Mouse (Mus musculus) embryonic facial prominence, embryonic 12.5 days (tissue): ENCODE measurements around the gene Armc9. TPM values are rescaled to one million over a fixed set of nuclear protein-coding genes. Genes with fewer than 3 reads are reported as not detected.

ENCODE experiments used
- ATAC-seq: fragments of 200-750 bp; cut with Nextera tagmentation; 2 replicates; pipeline ENCODE4 v1.8.0; 2017; ENCODE audit not compliant: insufficient number of reproducible peaks, insufficient read depth, low FRiP score, low TSS enrichment
- H3K27ac ChIP-seq: fragments of 300-500 bp; sonication (generic); 2 replicates; pipeline ENCODE4 v1.5.1; 2016; ENCODE audit warnings: mild to moderate bottlenecking
- H3K27me3 ChIP-seq: fragments of 300-500 bp; sonication (generic); 2 replicates; pipeline ENCODE4 v1.6.1; 2016; ENCODE audit warnings: mild to moderate bottlenecking, moderate library complexity
- H3K36me3 ChIP-seq: fragments of 300-500 bp; sonication (generic); 2 replicates; pipeline ENCODE4 v1.6.1; 2016; ENCODE audit warnings: mild to moderate bottlenecking
- H3K4me1 ChIP-seq: fragments of 300-500 bp; sonication (generic); 2 replicates; pipeline ENCODE4 v1.6.1; 2016
- H3K4me2 ChIP-seq: fragments of 300-500 bp; sonication (generic); replicated peaks from 2 replicates; pipeline ENCODE4 v1.6.1; 2016; ENCODE audit warnings: mild to moderate bottlenecking, moderate library complexity
- H3K4me3 ChIP-seq: fragments of 300-500 bp; sonication (generic); 2 replicates; pipeline ENCODE4 v1.5.1; 2016; ENCODE audit warnings: mild to moderate bottlenecking
- H3K9ac ChIP-seq: fragments of 300-500 bp; sonication (generic); 2 replicates; pipeline ENCODE4 v1.6.1; 2016; ENCODE audit warnings: mild to moderate bottlenecking, moderate library complexity
- H3K9me3 ChIP-seq: fragments of 300-500 bp; sonication (generic); 2 replicates; pipeline ENCODE4 v1.6.1; 2016; ENCODE audit warnings: mild to moderate bottlenecking, moderate library complexity
- WGBS: fragments of 180-500 bp; shearing (Covaris S2); methylation state at CpG from one replicate; pipeline ENCODE4 v1.1.7; 2016; 5-methylcytosine and 5-hydroxymethylcytosine counted together
- polyA plus RNA-seq: library from polyadenylated mRNA; unstranded; fragments of >200 nt; fragmentation: Nextera tagmentation; extraction: Ambion mirVana; gene quantifications from 2 replicates; pipeline ENCODE4 v1.2.1, GENCODE M21; 2016

Gene Armc9
- polyA plus RNA-seq, 1 experiment from 2014 or later, result 36.2 TPM

DNA sequence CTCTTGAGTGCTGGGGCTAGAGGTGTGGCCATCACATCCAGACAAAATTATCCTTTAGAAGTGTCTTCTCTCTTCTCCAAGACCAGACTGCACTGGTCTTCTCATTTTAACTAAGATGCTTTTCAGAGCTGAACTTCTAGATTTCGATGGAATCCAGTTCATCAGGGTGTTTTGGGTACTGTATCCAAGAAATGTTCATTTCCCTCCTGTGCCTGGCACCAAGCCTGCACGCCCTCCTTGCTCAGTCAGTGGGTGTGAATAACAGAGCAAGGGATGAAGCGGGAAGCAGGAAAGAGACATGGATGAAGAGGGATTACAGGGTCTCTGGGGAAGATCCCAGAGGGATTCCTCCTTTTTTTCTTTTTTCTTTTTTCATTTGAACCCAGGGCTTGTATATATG lies 135.9 kb downstream of the Armc9 start:
- Histone ChIP-seq H3K9ac (no peak overlapping the region), H3K9me3 (no peaks in the 10 kb centered on the region), H3K4me1 (0 out of 2 replicates have a peak, but pooled peaks cover 6% of the 10 kb centered on the region), H3K27me3 (no peaks in the 10 kb centered on the region), H3K27ac (no peak overlapping the region), H3K4me2 (no peak overlapping the region), H3K4me3 (no peak overlapping the region), H3K36me3 (no peaks in the 10 kb centered on the region)
- WGBS, result 64% methylated on average over 3 of the region's 3 CpGs
- no peak for ATAC-seq

DNA sequence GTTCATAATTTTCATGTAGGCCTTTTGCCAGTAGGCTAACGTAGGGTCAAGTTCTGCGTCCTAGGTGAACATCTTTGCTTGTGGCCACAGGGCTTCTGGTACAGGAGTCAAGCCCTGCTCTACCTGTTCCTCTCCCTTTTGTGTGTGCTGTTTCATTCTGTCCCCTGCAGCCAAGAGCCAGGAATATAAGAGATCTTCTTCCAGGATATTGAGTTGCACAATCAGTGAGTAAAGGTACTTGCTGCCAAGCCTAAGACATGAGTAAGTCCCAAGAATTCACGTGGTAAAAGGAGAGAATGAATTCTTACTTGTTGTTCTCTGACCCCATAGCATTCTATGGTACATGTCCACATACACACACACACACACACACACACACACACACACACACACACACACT lies 138.5 kb downstream of the Armc9 start:
- WGBS, result 88% methylated on average over 3 of the region's 3 CpGs
- Histone ChIP-seq H3K27me3 (no peaks in the 10 kb centered on the region), H3K9me3 (no peaks in the 10 kb centered on the region), H3K4me3 (no peak overlapping the region), H3K36me3 (no peaks in the 10 kb centered on the region), H3K4me2 (no peak overlapping the region), H3K9ac (no peak overlapping the region), H3K4me1 (0 out of 2 replicates have a peak, but pooled peaks cover 6% of the 10 kb centered on the region), H3K27ac (no peak overlapping the region)
- ATAC-seq, result no peak

GRCm38 (mm10) chr1:86293868-86294267 lies 139.3 kb downstream of the Armc9 start:
- H3K27me3 ChIP-seq, result no peaks in the 10 kb centered on the region
- no peak for ATAC-seq
- H3K27ac ChIP-seq, result no peak overlapping the region
- no peaks in the 10 kb centered on the region for H3K36me3 ChIP-seq
- H3K4me2 ChIP-seq, result no peak overlapping the region
- no peak overlapping the region for H3K9ac ChIP-seq
- H3K9me3 ChIP-seq, result no peaks in the 10 kb centered on the region
- WGBS, result 89% methylated on average over 5 of the region's 5 CpGs
- no peak overlapping the region for H3K4me3 ChIP-seq
- H3K4me1 ChIP-seq, result 0 out of 2 replicates have a peak, but pooled peaks cover 6% of the 10 kb centered on the region

- Histone ChIP-seq H3K27ac (no peak overlapping the region), H3K27me3 (no peaks in the 10 kb centered on the region), H3K4me1 (0 out of 2 replicates have a peak, but pooled peaks cover 6% of the 10 kb centered on the region), H3K9me3 (no peaks in the 10 kb centered on the region), H3K9ac (no peak overlapping the region; the same call in 1 of the 2 replicates), H3K4me3 (no peak overlapping the region), H3K4me2 (no peak overlapping the region), H3K36me3 (no peaks in the 10 kb centered on the region)
- WGBS, result 15% methylated on average over 4 of the region's 4 CpGs
- no peak for ATAC-seq
Observed at GRCm38 (mm10) chr1:86294472-86294871, 139.9 kb downstream of the Armc9 start.

DNA sequence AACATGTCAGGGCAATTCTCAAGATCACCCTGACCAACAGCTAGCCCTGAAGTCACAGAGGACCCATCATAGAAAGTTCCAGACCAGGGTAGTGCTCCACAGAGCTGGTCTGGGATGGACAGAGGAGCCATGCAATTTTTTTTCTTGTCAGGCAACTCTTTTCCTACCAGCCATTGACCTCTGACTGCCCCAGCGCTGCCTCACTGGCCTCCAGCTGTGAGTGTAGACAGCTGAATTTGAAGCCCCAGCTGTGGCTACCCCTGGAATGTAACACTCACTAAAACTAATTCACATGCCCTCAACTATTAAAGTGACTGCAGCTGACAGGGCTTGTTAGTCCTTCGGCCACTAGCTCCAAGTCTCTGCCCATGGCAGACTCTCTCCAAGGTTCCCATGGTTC lies 145.5 kb downstream of the Armc9 start:
- Histone ChIP-seq H3K4me2 (no peak overlapping the region), H3K9ac (no peak overlapping the region), H3K27me3 (peaks cover 31% of the 10 kb centered on the region), H3K4me1 (peaks cover 4% of the 10 kb centered on the region; the same call in 1 of the 2 replicates), H3K36me3 (no peaks in the 10 kb centered on the region), H3K9me3 (no peaks in the 10 kb centered on the region), H3K4me3 (no peak overlapping the region), H3K27ac (no peak overlapping the region)
- no peak for ATAC-seq
- WGBS, result 23% methylated on average over 2 of the region's 2 CpGs

- H3K27ac ChIP-seq, result no peak overlapping the region
- peaks cover 34% of the 10 kb centered on the region for H3K27me3 ChIP-seq
- peaks cover 4% of the 10 kb centered on the region; the same call in 1 of the 2 replicates for H3K4me1 ChIP-seq
- no peaks in the 10 kb centered on the region for H3K36me3 ChIP-seq
- no peak for ATAC-seq
- 54% methylated on average over 7 of the region's 7 CpGs for WGBS
- H3K9ac ChIP-seq, result no peak overlapping the region
- no peaks in the 10 kb centered on the region for H3K9me3 ChIP-seq
- no peak overlapping the region for H3K4me3 ChIP-seq
- H3K4me2 ChIP-seq, result no peak overlapping the region
Observed at GRCm38 (mm10) chr1:86300731-86301130, 146.2 kb downstream of the Armc9 start.

- 35% methylated on average over 6 of the region's 6 CpGs for WGBS
- no peak overlapping the region for H3K4me2 ChIP-seq
- no peak overlapping the region for H3K27ac ChIP-seq
- H3K9me3 ChIP-seq, result no peaks in the 10 kb centered on the region
- ATAC-seq, result no peak
- H3K9ac ChIP-seq, result no peak overlapping the region
- peaks cover 4% of the 10 kb centered on the region; the same call in 1 of the 2 replicates for H3K4me1 ChIP-seq
- no peaks in the 10 kb centered on the region for H3K36me3 ChIP-seq
- peaks cover 34% of the 10 kb centered on the region for H3K27me3 ChIP-seq
- no peak overlapping the region for H3K4me3 ChIP-seq
Observed at GRCm38 (mm10) chr1:86301221-86302091, 146.9 kb downstream of the Armc9 start.

DNA sequence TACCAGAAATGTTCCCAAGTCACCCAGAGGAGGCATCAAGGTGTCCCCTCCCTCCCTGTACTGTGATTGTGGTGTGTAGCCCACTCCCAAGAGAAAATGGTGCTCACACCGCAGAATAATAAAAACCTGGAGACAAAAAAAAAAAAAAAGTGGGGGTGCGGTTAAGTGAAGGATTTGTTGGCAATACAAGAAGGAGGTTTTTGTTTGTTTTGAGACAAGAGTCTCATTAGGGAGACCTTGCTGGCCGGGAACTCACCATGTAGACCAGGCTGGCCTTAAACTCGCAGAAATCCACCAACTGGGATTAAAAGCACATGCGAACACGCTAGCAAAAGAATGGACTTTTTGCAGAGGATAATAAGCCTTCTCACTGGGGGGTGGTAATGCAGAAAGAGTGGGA lies 148.0 kb downstream of the Armc9 start, which contains the start of gene B3gnt7:
Gene B3gnt7 (plus strand): TSS at position 301 of the 400 bp plus-strand sequence.
- ATAC-seq, result no peak
- peak within 1 kb of the TSS; percentile 60 for H3K9ac ChIP-seq
- peak within 1 kb of the TSS; percentile 97 for H3K4me2 ChIP-seq
- no peaks in the 10 kb centered on the region for H3K36me3 ChIP-seq
- no peaks in the 10 kb centered on the region for H3K9me3 ChIP-seq
- H3K4me1 ChIP-seq, result peaks cover 4% of the 10 kb centered on the region; the same call in 1 of the 2 replicates
- H3K4me3 ChIP-seq, result peak within 1 kb of the TSS; percentile 69
- peaks cover 34% of the 10 kb centered on the region for H3K27me3 ChIP-seq
- H3K27ac ChIP-seq, result no peak within 1 kb of the TSS
- WGBS, result 23% methylated on average over 6 of the region's 6 CpGs

- Histone ChIP-seq H3K4me2 (peak overlapping the region; percentile 97), H3K27ac (no peak overlapping the region), H3K27me3 (peaks cover 34% of the 10 kb centered on the region), H3K36me3 (no peaks in the 10 kb centered on the region), H3K9ac (peak overlapping the region; percentile 60), H3K4me1 (peaks cover 4% of the 10 kb centered on the region; the same call in 1 of the 2 replicates), H3K9me3 (no peaks in the 10 kb centered on the region), H3K4me3 (peak overlapping the region; percentile 69)
- WGBS, result under 1% methylated on average over 62 of the region's 65 CpGs
- ATAC-seq, result peak; percentile 57; the same call in 1 of the 2 replicates
Observed at GRCm38 (mm10) chr1:86303063-86303872, 148.7 kb downstream of the Armc9 start.

DNA sequence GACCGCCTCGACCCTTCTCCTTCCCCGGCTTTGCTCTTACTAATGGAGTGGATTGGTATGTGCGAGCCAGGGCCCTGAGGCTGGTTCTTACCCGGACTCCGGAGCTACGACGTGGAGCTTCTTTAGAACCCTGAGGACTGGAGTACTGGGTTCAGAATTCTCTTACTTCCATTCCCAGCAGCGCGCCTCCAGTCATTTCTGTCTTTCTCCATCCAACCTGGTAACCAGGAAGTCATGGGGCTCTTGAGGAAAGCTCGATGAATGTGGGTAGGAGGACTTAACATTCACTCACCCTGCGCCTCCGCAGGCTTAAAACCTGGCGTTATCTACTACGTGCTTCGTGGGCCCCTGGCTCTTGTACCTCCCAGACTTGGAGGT lies 149.3 kb downstream of the Armc9 start:
- Histone ChIP-seq H3K27me3 (peaks cover 34% of the 10 kb centered on the region), H3K9ac (peak overlapping the region; percentile 60), H3K27ac (no peak overlapping the region), H3K9me3 (no peaks in the 10 kb centered on the region), H3K36me3 (no peaks in the 10 kb centered on the region), H3K4me2 (peak overlapping the region; percentile 97), H3K4me3 (peak overlapping the region; percentile 69), H3K4me1 (peaks cover 4% of the 10 kb centered on the region; the same call in 1 of the 2 replicates)
- 3% methylated on average over 16 of the region's 16 CpGs for WGBS
- no peak for ATAC-seq

- Histone ChIP-seq H3K27me3 (peaks cover 28% of the 10 kb centered on the region), H3K36me3 (no peaks in the 10 kb centered on the region), H3K4me1 (peaks cover 8% of the 10 kb centered on the region; the same call in 1 of the 2 replicates), H3K27ac (no peak overlapping the region), H3K9ac (no peak overlapping the region), H3K4me2 (no peak overlapping the region), H3K9me3 (no peaks in the 10 kb centered on the region), H3K4me3 (no peak overlapping the region)
- WGBS, result 82% methylated on average over 3 of the region's 3 CpGs
- no peak for ATAC-seq
Observed at GRCm38 (mm10) chr1:86306686-86307085, 152.1 kb downstream of the Armc9 start.
